Mouse (Mus musculus) thymus, adult 2 months (tissue): Measurements from ENCODE around the gene P2ry4. TPM values are rescaled to one million over a fixed set of nuclear protein-coding genes. Genes with fewer than 3 reads are reported as not detected.
A peak's percentile ranks its signal among the peaks of the same experiment; 100 is the strongest.

Experiments
- DNase-seq: peaks from one replicate; pipeline ENCODE4 v3.0.0; 2021
- H3K27ac ChIP-seq: fragments of 200-500 bp; 2 replicates; pipeline ENCODE4 v1.5.1; 2012; ENCODE audit warnings: low read length, control low read depth; ENCODE audit not compliant: control insufficient read depth, insufficient read depth
- H3K27me3 ChIP-seq: fragments of 200-500 bp; 2 replicates; pipeline ENCODE4 v1.6.1; 2012; ENCODE audit warnings: mild to moderate bottlenecking, low read length, moderate library complexity, mixed read lengths; ENCODE audit not compliant: control insufficient read depth, insufficient read depth
- H3K36me3 ChIP-seq: fragments of 200-500 bp; 2 replicates; pipeline ENCODE4 v1.6.1; 2012; ENCODE audit warnings: mild to moderate bottlenecking, low read length, moderate library complexity; ENCODE audit not compliant: control insufficient read depth, insufficient read depth
- H3K4me1 ChIP-seq: fragments of 200-500 bp; replicated peaks from 2 replicates; pipeline ENCODE4 v1.6.1; 2012; ENCODE audit warnings: low read length; ENCODE audit not compliant: control insufficient read depth, insufficient read depth
- H3K4me3 ChIP-seq: fragments of 200-500 bp; 2 replicates; pipeline ENCODE4 v1.5.1; 2012; ENCODE audit warnings: mild to moderate bottlenecking, low read length, control low read depth, moderate library complexity; ENCODE audit not compliant: control insufficient read depth, insufficient read depth
- CTCF ChIP-seq: fragments of 200-500 bp; IDR thresholded peaks from 2 replicates; pipeline ENCODE4 v1.5.1; 2012; ENCODE audit warnings: mild to moderate bottlenecking, control low read depth, low read length, moderate library complexity, borderline replicate concordance; ENCODE audit not compliant: control insufficient read depth, poor library complexity, insufficient read depth; ENCODE audit errors: extremely low read depth
- POLR2A ChIP-seq: fragments of 200-500 bp; IDR thresholded peaks from 2 replicates; pipeline ENCODE4 v1.6.1; 2012; ENCODE audit warnings: mild to moderate bottlenecking, low read length, control low read depth, moderate library complexity; ENCODE audit not compliant: control insufficient read depth, poor library complexity, insufficient read depth; ENCODE audit errors: extremely low read depth
- WGBS: fragments of 180-500 bp; shearing (Covaris S2); methylation state at CpG from one replicate; pipeline ENCODE4 v1.1.7; 2018; 5-methylcytosine and 5-hydroxymethylcytosine counted together
- polyA plus RNA-seq: library from polyadenylated mRNA; depleted of rRNA; stranded (reverse); fragments of >200 nt; gene quantifications from 2 replicates; pipeline ENCODE4 v1.2.3, GENCODE M21; 2012; rRNA removed

P2ry4 gene
- 0.04 and 0.14 TPM in 2 replicates for polyA plus RNA-seq

GRCm38 (mm10) chrX:100594791-100595190, at the start of gene P2ry4:
Gene P2ry4, minus strand, starts transcription at chrX:100594869.
- Histone ChIP-seq H3K4me3 (no peak within 1 kb of the TSS), H3K36me3 (no peaks in the 10 kb centered on the region), H3K27ac (no peak within 1 kb of the TSS), H3K4me1 (no peaks in the 10 kb centered on the region), H3K27me3 (no peaks in the 10 kb centered on the region)
- DNase-seq: no peak
- TF ChIP-seq POLR2A (no peak), CTCF (no peak)
- WGBS: 77% methylated on average over 4 of the region's 4 CpGs

DNA sequence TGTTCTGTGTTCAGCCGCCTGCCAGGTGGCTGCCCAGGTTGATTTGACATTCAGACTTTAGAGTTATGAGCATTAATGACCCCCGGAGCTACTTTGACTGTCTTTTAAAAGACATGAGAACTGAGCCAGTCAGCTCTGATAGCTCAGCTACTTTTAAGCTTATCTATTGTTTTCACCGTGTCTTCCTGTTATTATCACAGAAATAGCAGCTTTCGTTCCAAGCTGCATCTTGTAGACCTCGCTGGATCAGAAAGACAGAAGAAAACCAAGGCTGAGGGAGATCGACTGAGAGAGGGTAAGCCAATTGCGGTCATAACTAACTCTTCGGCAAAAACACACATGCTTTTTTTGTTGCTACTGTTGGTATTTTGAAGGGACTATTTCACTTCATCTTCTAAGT, 43.8 kb upstream of the P2ry4 start:
- no peak for DNase-seq
- no peak for TF ChIP-seq POLR2A
- no peak for TF ChIP-seq CTCF
- no peaks in the 10 kb centered on the region for H3K27me3 ChIP-seq
- H3K4me3 ChIP-seq: no peak overlapping the region
- peaks cover 16% of the 10 kb centered on the region; the same call in 1 of the 2 replicates for H3K36me3 ChIP-seq
- H3K4me1 ChIP-seq: no peaks in the 10 kb centered on the region
- no peak overlapping the region for H3K27ac ChIP-seq
- 98% methylated on average over 8 of the region's 8 CpGs for WGBS

- no peak overlapping the region for H3K27ac ChIP-seq
- H3K4me1 ChIP-seq: peaks cover 3% of the 10 kb centered on the region; the same call in 1 of the 2 replicates
- no peak overlapping the region for H3K4me3 ChIP-seq
- no peaks in the 10 kb centered on the region for H3K27me3 ChIP-seq
- 100% methylated on average over 2 of the region's 2 CpGs for WGBS
- no peak for DNase-seq
- no peaks in the 10 kb centered on the region for H3K36me3 ChIP-seq
- TF ChIP-seq CTCF: no peak
- TF ChIP-seq POLR2A: no peak
Observed at GRCm38 (mm10) chrX:100629076-100629475, 34.4 kb upstream of the P2ry4 start.

DNA sequence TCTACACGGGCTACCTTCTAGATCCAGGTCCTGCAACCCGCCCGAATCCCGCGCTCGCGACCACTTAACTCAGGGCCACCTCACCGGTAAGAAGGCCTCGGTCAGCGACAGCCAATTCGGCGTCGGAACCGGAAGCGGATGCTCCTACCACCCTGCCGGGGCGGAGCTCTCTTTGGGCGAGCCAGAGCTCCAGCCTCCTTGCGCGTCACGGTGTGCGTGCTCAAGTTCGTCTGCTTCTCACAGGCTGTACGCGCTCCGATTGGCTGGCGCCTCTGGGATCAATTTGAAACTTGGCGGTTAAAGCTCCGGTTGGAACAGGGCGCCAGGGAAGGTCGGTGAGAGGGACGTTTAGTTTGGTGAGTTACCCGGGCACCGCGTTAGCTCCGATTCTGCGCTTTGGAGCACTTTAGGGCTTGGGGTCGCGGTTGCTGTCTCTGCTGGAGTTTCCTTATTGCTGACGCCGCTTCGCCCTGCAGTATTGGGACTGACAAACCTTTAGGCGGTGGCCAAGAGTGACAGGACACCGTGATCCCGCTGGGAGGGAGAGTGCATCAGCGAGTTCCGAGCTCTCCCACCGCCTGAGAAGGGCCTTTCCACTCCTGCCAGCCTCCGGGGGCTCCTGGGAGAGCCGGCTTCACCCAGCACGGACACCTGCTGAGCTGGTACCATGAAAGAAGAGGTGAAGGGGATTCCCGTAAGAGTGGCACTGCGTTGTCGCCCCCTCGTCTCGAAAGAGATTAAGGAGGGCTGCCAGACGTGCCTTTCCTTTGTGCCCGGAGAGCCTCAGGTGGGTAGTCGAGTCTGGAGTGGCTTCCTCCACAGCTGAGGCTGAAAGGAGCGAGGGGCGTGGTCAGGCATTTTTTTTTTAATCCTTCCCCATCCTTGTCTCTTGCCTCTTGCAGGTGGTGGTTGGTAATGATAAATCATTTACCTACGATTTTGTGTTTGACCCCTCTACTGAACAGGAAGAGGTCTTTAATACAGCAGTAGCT, 31.4 kb upstream of the P2ry4 start, which contains the start of gene Pdzd11:
Pdzd11 (minus strand) TSS at position 767 of the 992 bp plus-strand sequence.
- Histone ChIP-seq H3K4me3 (peak within 1 kb of the TSS; percentile 54), H3K36me3 (0 out of 2 replicates have a peak, but pooled peaks cover 3% of the 10 kb centered on the region), H3K4me1 (peaks cover 3% of the 10 kb centered on the region; the same call in 1 of the 2 replicates), H3K27me3 (no peaks in the 10 kb centered on the region), H3K27ac (peak within 1 kb of the TSS; percentile 32; the same call in 1 of the 2 replicates)
- DNase-seq: peak; percentile 83
- TF ChIP-seq CTCF: no peak
- TF ChIP-seq POLR2A: peak; percentile 61
- 2% methylated on average over 62 of the region's 62 CpGs for WGBS

DNA sequence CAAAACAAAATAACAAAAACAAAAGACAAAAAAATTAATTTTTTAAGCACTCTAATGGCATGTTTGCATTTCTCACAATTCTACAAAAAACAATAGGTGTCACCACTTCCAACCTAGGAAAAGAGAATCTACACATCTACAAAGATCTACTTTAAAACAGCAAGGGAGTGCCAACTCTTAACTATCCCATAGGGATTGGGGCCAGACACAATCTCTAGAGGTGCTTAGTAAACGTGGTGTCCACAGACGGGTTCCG, 30.8 kb upstream of the P2ry4 start, which contains the start of gene Kif4:
Kif4 (plus strand) TSS at position 192 of the 256 bp plus-strand sequence.
- H3K27me3 ChIP-seq: no peaks in the 10 kb centered on the region
- TF ChIP-seq POLR2A (no peak), CTCF (no peak)
- peak within 1 kb of the TSS; percentile 54 for H3K4me3 ChIP-seq
- WGBS: 6% methylated on average over 3 of the region's 3 CpGs
- peak within 1 kb of the TSS; percentile 32; the same call in 1 of the 2 replicates for H3K27ac ChIP-seq
- no peak for DNase-seq
- H3K4me1 ChIP-seq: peaks cover 3% of the 10 kb centered on the region; the same call in 1 of the 2 replicates
- 0 out of 2 replicates have a peak, but pooled peaks cover 3% of the 10 kb centered on the region for H3K36me3 ChIP-seq

DNA sequence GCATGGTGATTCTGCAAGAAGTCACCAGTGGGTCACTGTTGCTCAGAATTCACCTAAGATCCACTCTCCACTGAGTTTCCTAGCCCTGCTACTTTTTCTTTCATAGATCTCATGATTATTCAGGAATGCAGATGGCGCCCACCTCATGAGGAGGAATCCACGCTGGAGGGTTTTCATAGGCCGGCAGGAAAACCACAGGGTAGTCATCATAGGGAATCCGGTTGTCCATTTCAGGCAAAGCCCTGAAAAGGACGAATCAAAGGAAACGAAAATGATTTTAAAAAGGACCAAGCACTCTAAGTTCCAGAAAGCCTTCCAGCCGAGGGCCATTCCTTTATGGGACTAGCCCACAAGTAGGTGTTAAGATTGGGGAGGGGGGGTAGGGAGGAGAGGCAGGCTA, 30.5 kb upstream of the P2ry4 start:
- H3K36me3 ChIP-seq: 0 out of 2 replicates have a peak, but pooled peaks cover 3% of the 10 kb centered on the region
- no peak for DNase-seq
- WGBS: 14% methylated on average over 7 of the region's 7 CpGs

More for the DNA sequence above, 30.5 kb upstream of the P2ry4 start:
- Histone ChIP-seq H3K27ac (no peak overlapping the region), H3K4me3 (peak overlapping the region; percentile 15; the same call in 1 of the 2 replicates), H3K27me3 (no peaks in the 10 kb centered on the region), H3K4me1 (peaks cover 3% of the 10 kb centered on the region; the same call in 1 of the 2 replicates)
- no peak for TF ChIP-seq POLR2A
- TF ChIP-seq CTCF: no peak
